ENCODE assay signal across 18 mouse cellular contexts in the genomic region with DNA sequence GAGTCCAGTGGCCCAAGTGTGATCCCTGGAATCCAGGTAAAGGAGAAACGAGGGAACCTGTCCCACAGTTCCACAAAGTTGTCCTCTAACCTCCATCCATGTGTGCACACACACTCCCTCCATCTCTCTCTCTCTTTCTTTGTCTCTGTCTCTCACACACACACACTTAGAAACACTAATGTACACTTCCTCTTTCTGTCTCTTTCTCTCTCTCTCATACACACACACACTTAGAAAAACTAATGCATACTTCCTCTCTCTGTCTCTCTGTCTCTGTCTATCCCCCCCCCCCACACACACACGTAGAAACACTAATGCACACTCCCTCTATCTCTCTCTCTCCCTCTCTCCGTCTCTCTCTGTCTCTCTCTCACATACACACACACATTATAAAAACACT.
"Had no signal": no experiment of that assay in that cellular context is flagged by ENCODE, and none has a peak within 500 bp of the region (broad histone marks: within the 10 kb centered on the region; RNA-seq: fewer than 3 reads in every experiment).

No protein-coding gene starts in this region.

- H3K9ac ChIP-seq: limb, embryonic 13.5 days; midbrain, embryonic 12.5 days; neural tube, embryonic 15.5 days had no signal

- H3K4me2 ChIP-seq: limb, embryonic 13.5 days; liver, embryonic 11.5 days; midbrain, embryonic 12.5 days; neural tube, embryonic 15.5 days had no signal

- H3K4me1 ChIP-seq: limb, embryonic 13.5 days; midbrain, embryonic 12.5 days had no signal

- DNase-seq: kidney, adult 11 months; kidney, adult 9 months; kidney, postnatal 36 days; left cerebral cortex, postnatal 4 days; lung, adult 18-20 months; lung, postnatal 4 days; retina, postnatal 1 day; right cerebral cortex, postnatal 4 days; spleen, adult 18-20 months; thymus, postnatal 14 days had no signal

- H3K36me3 ChIP-seq: limb, embryonic 13.5 days; midbrain, embryonic 12.5 days; neural tube, embryonic 15.5 days had no signal

- ATAC-seq: lung, postnatal 0 days; midbrain, embryonic 16.5 days had no signal

- H3K9me3 ChIP-seq: limb, embryonic 13.5 days; midbrain, embryonic 12.5 days; neural tube, embryonic 15.5 days had no signal

- H3K4me3 ChIP-seq: limb, embryonic 13.5 days; midbrain, embryonic 12.5 days; neural tube, embryonic 15.5 days had no signal

- H3K27ac ChIP-seq: kidney, postnatal 0 days; limb, embryonic 13.5 days; midbrain, embryonic 12.5 days; neural tube, embryonic 15.5 days; stomach, postnatal 0 days had no signal

- H3K27me3 ChIP-seq: limb, embryonic 13.5 days; midbrain, embryonic 12.5 days; neural tube, embryonic 15.5 days had no signal
